Comparison of ENCODE assay signal across 8 mouse cellular contexts in the genomic region with DNA sequence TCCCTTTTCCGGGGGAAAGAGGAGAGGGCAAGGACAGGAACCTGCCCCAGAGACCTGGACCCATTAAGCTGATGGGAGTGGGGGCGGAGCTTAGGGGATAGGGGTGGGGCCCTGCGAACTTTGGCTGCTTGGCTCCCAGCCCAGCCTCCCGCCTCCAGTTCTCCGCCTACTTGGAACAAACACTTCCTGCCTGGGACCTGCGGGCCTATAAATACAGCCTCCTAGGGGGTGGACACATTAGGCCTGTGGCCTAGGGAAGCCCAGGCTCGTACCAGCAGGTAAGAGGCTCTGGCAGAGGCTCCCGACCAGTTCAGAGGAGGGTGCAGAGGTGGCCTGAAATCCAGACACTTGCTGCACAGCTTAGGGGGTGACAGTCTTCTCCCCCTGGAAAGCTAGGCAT. TPM values are rescaled to one million over a fixed set of nuclear protein-coding genes. Genes with fewer than 3 reads are reported as not detected.
A peak's percentile ranks its signal among the peaks of the same experiment; 100 is the strongest.
DNase-seq lines count a peak whose midpoint lies in the region; ATAC-seq and TF ChIP-seq lines count a peak whose summit lies in the region.

Acy3 (plus strand) TSS at position 237 of the 400 bp plus-strand sequence.

- no peak within 1 kb of the TSS for H3K9ac ChIP-seq in forebrain, postnatal 0 days

- H3K4me1 ChIP-seq in forebrain, embryonic 10.5 days: peaks cover 43% of the 10 kb centered on the region
- H3K4me1 ChIP-seq in forebrain, postnatal 0 days (ENCODE audit: insufficient read depth): no peaks in the 10 kb centered on the region

- WGBS in forebrain, embryonic 10.5 days: 32% methylated on average over 8 of the region's 8 CpGs
- 6% methylated on average over 8 of the region's 8 CpGs for WGBS in forebrain, postnatal 0 days

- peaks cover 8% of the 10 kb centered on the region for H3K9me3 ChIP-seq in forebrain, embryonic 10.5 days
- no peaks in the 10 kb centered on the region for H3K9me3 ChIP-seq in forebrain, postnatal 0 days (ENCODE audit: low read length)

- no peak for ATAC-seq in forebrain, postnatal 0 days
- ATAC-seq in frontal cortex, adult (ENCODE audit: low TSS enrichment): peak; percentile 52; the same call in 1 of the 2 replicates
- peak; percentile 82 for ATAC-seq in megakaryocyte progenitor cell, adult 5-6 weeks (replicated peaks; ENCODE audit: poor library complexity)

- H3K36me3 ChIP-seq in forebrain, embryonic 10.5 days (replicated peaks): no peaks in the 10 kb centered on the region
- H3K36me3 ChIP-seq in forebrain, postnatal 0 days (ENCODE audit: insufficient read depth): no peaks in the 10 kb centered on the region

- H3K27me3 ChIP-seq in forebrain, embryonic 10.5 days (ENCODE audit: poor library complexity, severe bottlenecking): no peaks in the 10 kb centered on the region
- no peaks in the 10 kb centered on the region; the same call in 1 of the 2 replicates for H3K27me3 ChIP-seq in forebrain, postnatal 0 days (ENCODE audit: insufficient read depth, low read length)

- H3K27ac ChIP-seq in forebrain, embryonic 10.5 days: peak within 1 kb of the TSS; percentile 75
- H3K27ac ChIP-seq in forebrain, postnatal 0 days (ENCODE audit: low read depth, low read length): no peak within 1 kb of the TSS

- no peak within 1 kb of the TSS for H3K4me2 ChIP-seq in forebrain, postnatal 0 days (ENCODE audit: low read depth)

- H3K4me3 ChIP-seq in forebrain, embryonic 10.5 days: no peak within 1 kb of the TSS
- no peak within 1 kb of the TSS for H3K4me3 ChIP-seq in forebrain, postnatal 0 days (ENCODE audit: low read depth, low read length)

- intact Hi-C loops in left cerebral cortex, postnatal 14 days (cut with DNase I): no loop called here

- TF ChIP-seq CTCF in forebrain, postnatal 0 days (IDR thresholded peaks at IDR 0.05; ENCODE audit: low read depth): no peak

- peak; percentile 40 for DNase-seq in forebrain, embryonic 10.5 days (ENCODE audit: extremely low spot score, low spot score)
- DNase-seq in forebrain, postnatal 0 days: no peak
- DNase-seq in adrenal gland, adult 18-20 months (ENCODE audit: low spot score in 2 of 2): peak; percentile 75 to 79
- DNase-seq in heart, postnatal 4 days: peak; percentile 92
- DNase-seq in left cerebral cortex, postnatal 14 days (ENCODE audit: low spot score in 2 of 2): peak; percentile 51 to 52
- DNase-seq in urinary bladder, adult 2 months (ENCODE audit: low spot score): peak; percentile 48

RNA-seq across cellular contexts. Expression of gene Acy3, which starts in this region (rescaled TPM):
- 1.8 and 2.5 TPM in 2 replicates for polyA plus RNA-seq in forebrain, embryonic 10.5 days (2016; fragmentation: Nextera tagmentation; extraction: Ambion mirVana)
- 2.2 and 2.5 TPM in 2 replicates for total RNA-seq in forebrain, postnatal 0 days (2014; rRNA removed)
- polyA plus RNA-seq in forebrain, postnatal 0 days (2015; fragmentation: Nextera tagmentation; extraction: Ambion mirVana): 2.2 and 2.8 TPM in 2 replicates
- total RNA-seq in adrenal gland, adult 18-20 months (2021): 10 to 100 TPM; 16.1 to 20.8 TPM
- total RNA-seq in heart, postnatal 4 days (2021): 10 to 100 TPM; 10.6 to 12.0 TPM
- 1 to 10 TPM; 1.8 to 3.1 TPM for total RNA-seq in left cerebral cortex, postnatal 14 days (2021)
- 3.4 and 3.9 TPM in 2 replicates for total RNA-seq in megakaryocyte progenitor cell, adult 5-6 weeks (2015)
- total RNA-seq in megakaryocyte progenitor cell, adult 5-6 weeks (2017): 1.2 and 1.6 TPM in 2 replicates
- 13.0 and 15.0 TPM in 2 replicates for polyA plus RNA-seq in urinary bladder, adult 2 months (2012; rRNA removed)
